Mouse (Mus musculus) kidney, postnatal 14 days (tissue): ENCODE measurements around the gene Sox21.

Experiments
- DNase-seq: peaks from one replicate; pipeline ENCODE4 v3.0.0; 2022; ENCODE audit warnings: mixed read lengths

Gene Sox21

DNA sequence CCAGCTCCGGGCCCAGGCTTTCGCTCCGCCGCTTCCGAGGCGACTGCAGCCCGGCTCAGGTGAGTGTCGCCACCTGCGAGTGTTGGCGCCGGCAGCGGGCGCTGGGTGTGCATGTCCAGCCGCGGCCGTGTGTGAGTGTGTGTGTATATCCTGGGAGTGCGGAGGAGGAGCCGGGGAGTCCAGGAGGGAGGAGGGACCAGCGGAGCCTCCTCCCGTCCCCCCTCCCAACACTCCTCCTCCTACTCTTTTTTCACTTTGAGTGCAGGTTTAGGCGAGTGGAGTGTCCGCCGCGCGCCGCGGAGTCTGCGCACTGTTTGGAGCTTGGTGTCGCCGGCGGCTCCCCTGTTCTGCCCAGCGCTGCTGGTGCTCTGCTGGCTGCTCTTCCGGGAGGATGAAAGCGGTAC, at the start of gene Sox21:
Sox21 (minus strand) TSS at position 145 of the 404 bp plus-strand sequence.
- DNase-seq: peak; percentile 59

DNA sequence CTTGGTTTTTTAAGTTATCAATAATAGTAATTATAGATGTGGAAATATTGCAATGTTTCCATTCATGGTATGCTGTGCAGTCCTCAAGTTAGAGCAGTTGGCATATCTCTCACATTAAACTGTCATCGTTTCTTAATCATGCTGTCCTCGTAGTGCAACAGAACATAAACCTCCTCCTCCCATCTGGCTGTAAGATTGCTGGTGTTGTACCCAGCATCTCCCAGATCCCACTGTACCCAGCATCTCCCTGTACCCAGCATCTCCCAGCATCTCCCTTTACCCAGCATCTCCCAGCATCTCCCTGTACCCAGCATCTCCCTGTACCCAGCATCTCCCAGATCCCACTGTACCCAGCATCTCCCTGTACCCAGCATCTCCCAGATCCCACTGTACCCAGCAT, 49.3 kb upstream of the Sox21 start:
- DNase-seq: no peak

- peak; percentile 57 for DNase-seq
Measured at GRCm38 (mm10) chr14:118282917-118283316, 46.1 kb upstream of the Sox21 start.

DNA sequence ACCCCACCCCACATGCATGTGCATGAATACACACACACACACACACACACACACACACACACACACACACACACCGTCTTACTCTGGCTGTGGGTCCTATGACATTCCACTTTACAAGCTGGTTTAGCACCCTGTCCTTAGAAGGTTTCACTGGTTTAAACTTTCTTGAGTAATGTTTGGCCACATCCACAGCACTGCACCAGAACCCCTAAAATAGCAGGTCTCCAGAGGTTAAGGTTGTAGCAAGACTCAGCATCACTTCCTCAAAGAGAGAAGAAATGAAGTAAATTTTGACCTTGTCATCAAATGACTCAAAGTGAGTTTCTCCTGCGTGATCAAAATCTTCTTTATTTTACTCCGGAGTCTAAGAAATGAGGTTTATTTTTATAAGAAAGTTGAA, 45.4 kb upstream of the Sox21 start:
- no peak for DNase-seq

GRCm38 (mm10) chr14:118277704-118278498, 41.1 kb upstream of the Sox21 start:
- DNase-seq: no peak

DNA sequence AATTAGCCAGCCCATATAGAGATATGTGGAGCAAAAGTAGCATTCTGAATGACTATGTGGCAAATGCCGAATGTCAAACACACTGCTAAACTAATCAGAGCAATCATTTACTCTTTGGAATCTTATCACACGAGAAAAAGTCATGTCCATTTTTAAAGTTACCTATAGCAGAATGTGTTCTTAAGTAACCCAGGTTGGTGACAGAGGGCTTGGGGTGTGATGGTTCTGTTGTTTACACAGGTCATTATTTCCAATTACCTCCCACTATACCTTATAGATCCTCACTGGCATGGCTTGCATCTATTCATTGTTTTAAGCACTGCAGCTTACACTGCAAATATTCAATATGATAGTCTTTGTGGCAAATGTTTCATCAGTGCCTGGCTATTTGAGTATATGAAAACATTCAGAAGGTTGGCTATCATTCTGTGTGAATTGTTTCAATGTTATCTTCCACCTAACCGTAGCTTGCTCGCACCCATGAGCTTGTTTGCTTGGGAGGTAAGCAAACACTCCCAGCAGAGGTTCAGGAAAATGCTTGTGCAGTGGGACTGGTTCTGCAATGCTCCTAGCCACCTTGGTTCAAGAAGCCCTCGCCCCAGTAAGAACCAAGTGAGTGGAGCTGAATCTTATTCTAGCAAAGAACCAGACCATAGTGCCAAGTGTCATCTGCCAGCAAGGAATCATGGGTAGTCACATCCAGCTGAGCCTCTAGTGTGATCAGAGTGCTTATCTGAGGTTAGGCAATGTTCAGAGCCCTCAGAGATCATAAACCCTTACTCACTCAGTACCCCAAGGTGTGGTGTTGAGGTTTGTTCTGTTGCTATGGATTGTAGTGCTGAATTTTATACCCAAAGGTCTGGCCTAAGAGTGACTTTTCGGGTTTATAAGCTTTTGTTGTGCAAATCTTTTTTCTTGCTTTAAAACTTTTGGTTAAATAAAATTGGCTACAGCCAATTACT, 36.0 kb upstream of the Sox21 start:
- DNase-seq: no peak

- DNase-seq: no peak
Measured at GRCm38 (mm10) chr14:118268849-118269248, 32.0 kb upstream of the Sox21 start.

GRCm38 (mm10) chr14:118266660-118267059, 29.8 kb upstream of the Sox21 start, which contains the start of gene Gm9376:
TSS of gene Gm9376 (plus strand) at chr14:118266960.
- DNase-seq: no peak

GRCm38 (mm10) chr14:118253381-118253780, 16.6 kb upstream of the Sox21 start:
- DNase-seq: no peak

- DNase-seq: no peak
Measured at GRCm38 (mm10) chr14:118241416-118241815, 4.6 kb upstream of the Sox21 start.

- DNase-seq: no peak
Measured at GRCm38 (mm10) chr14:118239351-118239750, 2.5 kb upstream of the Sox21 start.

DNA sequence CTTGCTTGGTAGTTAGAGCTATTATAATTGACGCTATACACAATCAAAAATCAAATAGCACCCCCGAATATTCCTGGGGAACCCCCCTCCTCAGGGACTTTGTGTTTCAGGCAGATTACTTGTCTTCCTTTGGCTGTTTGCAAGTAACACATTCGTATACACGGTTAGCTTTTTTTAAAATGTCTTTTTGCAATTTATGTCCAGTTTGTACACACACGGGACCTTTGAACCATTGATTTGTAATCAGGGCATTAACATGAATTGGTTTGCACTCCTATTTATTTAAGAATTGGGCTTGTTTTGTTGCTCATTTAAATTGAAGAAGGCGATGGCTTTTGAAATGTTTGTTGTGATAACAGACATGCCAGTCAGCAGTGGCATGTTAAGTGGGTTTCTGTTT, 956 bp upstream of the Sox21 start:
- no peak for DNase-seq

DNA sequence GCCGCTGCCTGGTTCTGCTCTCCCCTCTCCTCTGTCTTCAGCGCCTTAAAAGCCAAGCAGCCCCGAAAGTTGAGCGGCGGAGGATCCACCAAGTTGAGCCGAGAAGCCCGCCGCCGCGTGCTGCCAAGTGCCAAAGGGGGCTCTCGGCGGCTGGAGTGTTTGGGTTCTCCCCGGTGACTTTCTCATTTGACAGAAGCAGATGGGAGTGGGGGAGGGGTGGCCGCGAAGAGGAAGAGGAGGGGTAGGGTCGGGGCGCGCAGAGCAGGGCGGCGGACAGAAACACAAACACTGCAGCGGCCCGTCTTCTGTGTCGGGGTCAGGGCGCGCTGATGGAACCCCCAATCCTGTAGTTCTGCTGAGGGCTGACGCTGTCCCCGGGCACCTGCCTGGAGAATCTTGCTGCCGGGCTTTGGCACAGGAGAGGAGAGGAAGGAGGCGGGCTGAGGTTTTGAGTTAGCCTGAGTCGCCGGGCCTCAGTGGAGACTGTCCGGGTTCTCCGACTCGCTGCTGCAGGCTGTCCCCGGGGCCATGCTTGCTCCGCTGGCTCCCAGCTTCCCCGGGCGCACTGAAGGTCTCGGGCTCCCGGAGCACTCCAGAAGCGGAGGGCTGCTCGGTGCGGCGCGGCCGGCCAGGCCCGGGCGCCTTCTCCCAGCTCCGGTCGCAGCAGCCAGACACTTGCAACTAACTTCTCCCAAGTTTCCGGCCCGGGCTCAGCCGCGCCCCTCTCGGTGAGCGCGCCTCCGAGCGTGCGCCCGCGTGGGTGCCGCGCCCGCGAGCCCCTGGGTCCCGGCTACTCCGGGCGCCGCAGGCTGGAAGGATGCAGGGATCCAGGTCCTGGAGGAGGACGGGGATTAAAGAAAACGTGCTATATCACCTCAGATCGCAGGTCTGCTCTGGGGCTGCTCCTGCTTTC, 601 bp downstream of the Sox21 start:
- peak; percentile 32 for DNase-seq

DNA sequence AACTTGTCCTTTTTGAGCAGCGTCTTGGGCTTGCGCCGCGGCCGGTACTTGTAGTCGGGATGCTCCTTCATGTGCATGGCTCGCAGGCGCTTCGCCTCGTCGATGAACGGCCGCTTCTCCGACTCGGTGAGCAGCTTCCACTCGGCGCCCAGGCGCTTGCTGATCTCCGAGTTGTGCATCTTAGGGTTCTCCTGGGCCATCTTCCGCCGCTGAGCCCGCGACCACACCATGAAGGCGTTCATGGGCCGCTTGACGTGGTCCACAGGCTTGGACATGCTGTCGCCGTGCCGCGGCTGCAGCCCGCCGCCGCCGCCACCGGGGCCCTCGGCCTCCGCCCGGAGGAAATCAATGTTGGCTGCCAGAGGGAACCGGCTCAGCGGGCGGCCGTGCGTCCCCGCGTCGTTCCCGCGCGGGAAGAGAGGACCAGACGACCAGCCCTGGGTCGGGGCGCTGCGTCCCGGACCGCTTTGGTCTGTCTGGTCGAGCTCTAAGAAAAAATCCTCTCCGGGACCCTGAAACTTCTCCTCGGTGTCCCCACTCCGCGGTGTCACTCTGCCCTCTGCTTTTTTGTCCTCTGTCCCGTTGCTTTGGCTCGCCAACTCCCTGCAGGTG, 1.4 kb downstream of the Sox21 start:
- peak; percentile 14 for DNase-seq

- DNase-seq: peak; percentile 5
Measured at GRCm38 (mm10) chr14:118234541-118235210, 2.2 kb downstream of the Sox21 start.

DNA sequence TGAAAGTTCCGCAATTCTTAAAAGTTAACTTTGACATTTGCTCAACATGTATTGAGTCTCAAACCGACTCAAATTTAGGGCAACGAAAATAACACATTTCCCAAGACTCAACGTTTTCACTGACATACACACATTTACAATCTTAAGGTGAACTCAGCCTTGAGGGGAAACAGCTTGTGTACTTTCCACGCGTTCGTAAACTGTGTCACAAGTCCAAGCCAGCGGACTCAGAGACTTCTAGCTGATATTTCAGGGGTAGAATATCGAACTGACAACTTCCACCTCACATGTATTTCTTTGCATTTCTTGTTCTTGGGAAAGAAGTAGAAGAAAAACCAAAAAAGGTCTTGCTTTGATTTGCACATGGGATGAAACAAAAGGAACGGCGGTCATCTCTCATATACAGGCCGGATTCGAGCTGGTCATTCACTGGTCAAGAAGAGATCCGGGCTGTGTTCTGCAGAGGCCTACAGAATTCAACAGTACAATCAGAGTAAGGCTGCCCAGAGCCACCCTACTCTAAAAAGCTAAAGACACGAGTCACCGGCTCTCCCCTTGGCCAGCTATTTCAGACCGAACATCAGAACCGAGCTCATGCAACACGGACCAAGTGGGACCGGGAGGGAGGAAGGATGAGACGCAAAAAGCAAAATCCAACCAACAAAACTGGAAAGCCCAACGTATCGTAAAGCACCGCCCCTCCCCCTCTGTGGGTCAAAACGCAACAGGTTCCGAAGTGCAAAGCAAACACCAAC, 2.9 kb downstream of the Sox21 start:
- DNase-seq: no peak

DNA sequence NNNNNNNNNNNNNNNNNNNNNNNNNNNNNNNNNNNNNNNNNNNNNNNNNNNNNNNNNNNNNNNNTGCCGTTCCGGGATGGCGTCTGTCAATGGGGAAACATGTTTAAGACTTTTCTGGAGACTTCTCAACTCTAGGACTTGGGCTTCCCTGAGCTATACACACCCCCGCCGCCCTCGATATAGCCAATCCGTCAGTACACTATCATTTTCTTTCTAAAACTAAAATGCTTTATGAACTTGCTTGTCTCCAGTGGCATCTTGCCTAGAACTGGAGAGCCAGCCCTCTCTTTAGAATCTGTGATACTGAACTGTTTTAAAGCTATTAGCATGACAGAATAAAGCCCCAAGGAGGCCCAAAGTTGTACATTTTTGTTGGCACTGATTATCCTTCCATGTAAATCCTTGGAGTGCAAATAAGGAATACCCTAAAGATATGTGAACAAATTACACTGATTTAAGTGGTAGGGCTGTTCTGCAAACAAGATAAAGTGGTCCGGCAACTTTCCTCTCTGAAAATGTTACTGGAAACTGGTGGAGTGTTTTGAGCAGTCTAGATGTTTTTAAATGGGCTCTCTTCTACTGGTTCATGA, 4.4 kb downstream of the Sox21 start:
- DNase-seq: no peak

DNA sequence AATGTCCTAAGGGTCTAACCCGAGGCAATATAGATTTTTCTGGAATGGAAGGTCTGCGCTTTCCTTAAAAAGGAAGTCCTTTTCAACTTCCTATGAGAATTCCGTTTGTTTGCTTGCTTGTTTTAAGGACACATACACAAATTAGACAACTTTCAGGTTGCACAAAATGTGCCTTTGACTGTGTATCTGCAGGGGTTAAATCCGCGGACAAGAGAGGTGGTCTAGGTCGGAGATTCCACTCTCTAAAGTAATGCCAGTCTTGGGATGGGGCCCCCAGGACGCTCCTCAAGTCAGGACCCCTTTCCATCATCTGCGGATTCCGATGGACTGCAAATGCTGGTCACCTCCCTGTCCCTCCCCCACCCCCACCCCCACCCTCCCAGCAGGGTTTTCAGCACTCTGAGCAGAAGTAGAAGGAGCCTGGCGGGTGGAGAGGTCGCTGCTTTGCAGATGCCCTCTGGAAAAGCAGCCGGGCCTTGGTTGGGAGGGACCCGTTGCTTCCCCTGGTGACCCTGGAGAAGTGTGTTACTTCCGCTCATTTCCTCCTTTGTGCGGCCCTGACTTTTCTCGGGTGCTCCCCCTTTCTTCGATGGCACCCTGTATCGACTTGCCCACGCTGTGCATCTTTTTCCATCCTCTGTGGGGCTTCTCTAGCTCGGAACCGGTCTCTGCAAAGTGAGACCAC, 10.2 kb downstream of the Sox21 start:
- no peak for DNase-seq

GRCm38 (mm10) chr14:118225911-118226310, 10.9 kb downstream of the Sox21 start:
- DNase-seq: no peak
